Mouse (Mus musculus) embryonic facial prominence, embryonic 11.5 days (tissue): ENCODE measurements around the gene Vsig10l. TPM values are rescaled to one million over a fixed set of nuclear protein-coding genes. Genes with fewer than 3 reads are reported as not detected.

Experiments
- ATAC-seq: fragments of 200-750 bp; cut with Nextera tagmentation; replicated peaks from 2 replicates; pipeline ENCODE4 v1.8.0; 2017; ENCODE audit warnings: low read depth; ENCODE audit not compliant: insufficient number of reproducible peaks, low FRiP score, low TSS enrichment
- DNase-seq: peaks from one replicate; pipeline ENCODE4 v3.0.0-alpha.2; 2015; ENCODE audit warnings: low spot score
- H3K27ac ChIP-seq: fragments of 300-500 bp; sonication (generic); replicated peaks from 2 replicates; pipeline ENCODE4 v1.5.1; 2014; ENCODE audit warnings: mild to moderate bottlenecking, low read depth, low read length, control low read depth
- H3K27me3 ChIP-seq: fragments of 300-500 bp; sonication (generic); 2 replicates; pipeline ENCODE4 v1.6.1; 2014; ENCODE audit warnings: mild to moderate bottlenecking, low read length, moderate library complexity, mixed read lengths; ENCODE audit not compliant: control insufficient read depth, insufficient read depth
- H3K36me3 ChIP-seq: fragments of 300-500 bp; sonication (generic); replicated peaks from 2 replicates; pipeline ENCODE4 v1.6.1; 2014; ENCODE audit warnings: low read depth, mild to moderate bottlenecking, low read length, moderate library complexity, mixed read lengths; ENCODE audit not compliant: control insufficient read depth, insufficient read depth
- H3K4me1 ChIP-seq: fragments of 300-500 bp; sonication (generic); 2 replicates; pipeline ENCODE4 v1.6.1; 2014; ENCODE audit warnings: low read length, mixed read lengths; ENCODE audit not compliant: control insufficient read depth, insufficient read depth
- H3K4me2 ChIP-seq: fragments of 300-500 bp; sonication (generic); 2 replicates; pipeline ENCODE4 v1.6.1; 2014; ENCODE audit warnings: low read depth, mild to moderate bottlenecking, control low read depth, low read length, moderate library complexity
- H3K4me3 ChIP-seq: fragments of 300-500 bp; sonication (generic); 2 replicates; pipeline ENCODE4 v1.5.1; 2014; ENCODE audit warnings: low read depth, low read length, control low read depth
- H3K9ac ChIP-seq: fragments of 300-500 bp; sonication (generic); replicated peaks from 2 replicates; pipeline ENCODE4 v1.6.1; 2014; ENCODE audit warnings: mild to moderate bottlenecking, control low read depth, low read length
- H3K9me3 ChIP-seq: fragments of 300-500 bp; sonication (generic); replicated peaks from 2 replicates; pipeline ENCODE4 v1.6.1; 2016; ENCODE audit warnings: mild to moderate bottlenecking, low read length, inconsistent platforms, mixed read lengths; ENCODE audit not compliant: control insufficient read depth
- WGBS: fragments of 180-500 bp; shearing (Covaris S2); extraction: QIAGEN DNeasy Blood & Tissue Kit; methylation state at CpG from one replicate; pipeline ENCODE4 v1.1.7; 2014; 5-methylcytosine and 5-hydroxymethylcytosine counted together
- polyA plus RNA-seq: library from polyadenylated mRNA; unstranded; fragments of >200 nt; fragmentation: Nextera tagmentation; extraction: Ambion mirVana; gene quantifications from 2 replicates; pipeline ENCODE4 v1.2.1, GENCODE M21; 2014

Vsig10l gene
- polyA plus RNA-seq, 1 experiment from 2014 or later: 2.0 TPM

- Histone ChIP-seq H3K9ac (peak overlapping the region; percentile 50), H3K9me3 (no peaks in the 10 kb centered on the region), H3K4me3 (peak overlapping the region; percentile 38), H3K4me2 (peak overlapping the region; percentile 78), H3K36me3 (no peaks in the 10 kb centered on the region), H3K27me3 (no peaks in the 10 kb centered on the region; the same call in 1 of the 2 replicates), H3K27ac (no peak overlapping the region), H3K4me1 (no peaks in the 10 kb centered on the region)
- ATAC-seq: no peak
- peak; percentile 63 for DNase-seq
- WGBS: 10% methylated on average over 34 of the region's 35 CpGs
Observed at GRCm38 (mm10) chr7:43464864-43465343, 2.0 kb downstream of the Vsig10l start.

- WGBS: under 1% methylated on average over 33 of the region's 33 CpGs
- H3K27ac ChIP-seq: no peak overlapping the region
Observed at GRCm38 (mm10) chr7:43465344-43466098, 2.6 kb downstream of the Vsig10l start.

GRCm38 (mm10) chr7:43466099-43466694 lies 3.2 kb downstream of the Vsig10l start:
- DNase-seq (peak; percentile 80), ATAC-seq (peak; percentile 70)
- Histone ChIP-seq H3K9ac (peak overlapping the region; percentile 46), H3K4me1 (no peaks in the 10 kb centered on the region), H3K27ac (no peak overlapping the region), H3K4me2 (peak overlapping the region; percentile 78), H3K4me3 (peak overlapping the region; percentile 38), H3K9me3 (no peaks in the 10 kb centered on the region), H3K36me3 (no peaks in the 10 kb centered on the region), H3K27me3 (no peaks in the 10 kb centered on the region; the same call in 1 of the 2 replicates)
- WGBS: 1% methylated on average over 32 of the region's 33 CpGs

More at GRCm38 (mm10) chr7:43465344-43466098, 2.6 kb downstream of the Vsig10l start:
- H3K4me2 ChIP-seq: peak overlapping the region; percentile 78
- ATAC-seq: peak; percentile 73
- H3K4me3 ChIP-seq: peak overlapping the region; percentile 38
- peak overlapping the region; percentile 50 for H3K9ac ChIP-seq
- peak; percentile 82 for DNase-seq
- H3K36me3 ChIP-seq: no peaks in the 10 kb centered on the region
- H3K27me3 ChIP-seq: no peaks in the 10 kb centered on the region; the same call in 1 of the 2 replicates
- H3K9me3 ChIP-seq: no peaks in the 10 kb centered on the region
- H3K4me1 ChIP-seq: no peaks in the 10 kb centered on the region

- H3K9me3 ChIP-seq: no peaks in the 10 kb centered on the region
- WGBS: 40% methylated on average over 8 of the region's 8 CpGs
- no peak overlapping the region for H3K27ac ChIP-seq
- no peak overlapping the region for H3K4me3 ChIP-seq
- DNase-seq (peak; percentile 40), ATAC-seq (no peak)
- H3K4me2 ChIP-seq: no peak overlapping the region
- H3K9ac ChIP-seq: no peak overlapping the region
- peaks cover 2% of the 10 kb centered on the region for H3K27me3 ChIP-seq
- no peaks in the 10 kb centered on the region for H3K4me1 ChIP-seq
- H3K36me3 ChIP-seq: no peaks in the 10 kb centered on the region
Observed at GRCm38 (mm10) chr7:43470373-43470772, 7.4 kb downstream of the Vsig10l start.

GRCm38 (mm10) chr7:43475706-43476105 lies 12.8 kb downstream of the Vsig10l start:
- Histone ChIP-seq H3K4me2 (no peak overlapping the region), H3K4me1 (no peaks in the 10 kb centered on the region), H3K27me3 (peaks cover 20% of the 10 kb centered on the region), H3K36me3 (no peaks in the 10 kb centered on the region), H3K4me3 (no peak overlapping the region), H3K27ac (no peak overlapping the region), H3K9me3 (no peaks in the 10 kb centered on the region), H3K9ac (no peak overlapping the region)
- ATAC-seq (no peak), DNase-seq (peak; percentile 15)
- WGBS: 6% methylated on average over 23 of the region's 23 CpGs

- H3K27ac ChIP-seq: no peak overlapping the region
- H3K4me1 ChIP-seq: no peaks in the 10 kb centered on the region
- H3K9me3 ChIP-seq: no peaks in the 10 kb centered on the region
- H3K27me3 ChIP-seq: peaks cover 20% of the 10 kb centered on the region
- DNase-seq (peak; percentile 39), ATAC-seq (peak; percentile 20; the same call in 1 of the 2 replicates)
- no peaks in the 10 kb centered on the region for H3K36me3 ChIP-seq
- H3K4me2 ChIP-seq: no peak overlapping the region
- H3K9ac ChIP-seq: no peak overlapping the region
- no peak overlapping the region for H3K4me3 ChIP-seq
- WGBS: 2% methylated on average over 13 of the region's 13 CpGs
Observed at GRCm38 (mm10) chr7:43476376-43476775, 13.4 kb downstream of the Vsig10l start.

- Histone ChIP-seq H3K9ac (no peak overlapping the region), H3K27ac (no peak overlapping the region), H3K4me3 (no peak overlapping the region), H3K9me3 (no peaks in the 10 kb centered on the region), H3K4me2 (no peak overlapping the region), H3K36me3 (no peaks in the 10 kb centered on the region), H3K4me1 (no peaks in the 10 kb centered on the region), H3K27me3 (peaks cover 10% of the 10 kb centered on the region)
- no peak for DNase-seq
- 67% methylated on average over 3 of the region's 3 CpGs for WGBS
- ATAC-seq: no peak
Observed at GRCm38 (mm10) chr7:43481191-43481590, 18.2 kb downstream of the Vsig10l start.
